ENCODE assay signal across 27 mouse cellular contexts in the genomic region with DNA sequence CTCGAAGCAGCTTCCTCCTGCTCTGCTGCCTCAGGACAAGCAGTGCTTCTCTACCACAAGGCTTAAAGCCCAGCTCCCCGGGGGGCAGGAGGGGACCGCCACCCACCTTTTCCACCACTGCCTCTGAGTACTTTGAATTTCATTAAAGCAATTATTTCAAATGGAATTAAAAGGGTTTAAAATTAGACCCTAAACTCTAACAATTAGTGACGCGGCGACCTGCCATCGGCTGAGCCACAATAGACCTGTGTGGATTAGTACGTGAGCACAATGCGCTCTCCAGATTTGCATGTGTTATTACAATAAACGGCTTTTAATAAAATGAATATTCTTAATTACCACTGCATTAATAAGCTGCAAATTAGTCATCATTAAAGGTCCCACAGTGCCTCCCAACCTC.
DNase-seq lines count a peak whose midpoint lies in the region; ATAC-seq and TF ChIP-seq lines count a peak whose summit lies in the region.
"Had no signal": no experiment of that assay in that cellular context is flagged by ENCODE, and none has a peak within 500 bp of the region (broad histone marks: within the 10 kb centered on the region; RNA-seq: fewer than 3 reads in every experiment).

No protein-coding gene starts in this region.

- TF ChIP-seq CTCF in heart, adult 2 months (IDR thresholded peaks at IDR 0.05), result no peak
- no peak for TF ChIP-seq CTCF in brain, embryonic 14.5 days (IDR thresholded peaks at IDR 0.05; ENCODE audit: borderline replicate concordance, extremely low read depth, insufficient read depth, insufficient read length)

- no peak overlapping the region for H3K27ac ChIP-seq in forebrain, embryonic 14.5 days (ENCODE audit: low read depth, low read length)
- no peak overlapping the region for H3K27ac ChIP-seq in forebrain, embryonic 12.5 days
- H3K27ac ChIP-seq in heart, adult 2 months, result no peak overlapping the region
- H3K27ac ChIP-seq in midbrain, embryonic 14.5 days (replicated peaks; ENCODE audit: low read depth, low read length), result no peak overlapping the region
- H3K27ac ChIP-seq in midbrain, embryonic 13.5 days, result no peak overlapping the region
- H3K27ac ChIP-seq: embryonic facial prominence, embryonic 13.5 days; embryonic facial prominence, embryonic 15.5 days; forebrain, embryonic 10.5 days; forebrain, embryonic 15.5 days had no signal

- no peaks in the 10 kb centered on the region for H3K79me2 ChIP-seq in heart, adult 2 months (replicated peaks; ENCODE audit: control insufficient read depth, insufficient read depth, low read length)

- ATAC-seq in forebrain, embryonic 14.5 days, result peak; percentile 46; the same call in 1 of the 2 replicates
- no peak for ATAC-seq in forebrain, embryonic 12.5 days (ENCODE audit: low FRiP score)
- ATAC-seq in midbrain, embryonic 14.5 days (ENCODE audit: low FRiP score, low TSS enrichment), result no peak
- no peak for ATAC-seq in midbrain, embryonic 13.5 days
- ATAC-seq: activated CD4-positive, CD25-positive, alpha-beta regulatory T cell, adult 4 months; CD4-positive, CD25-positive, alpha-beta regulatory T cell, adult 4 months; forebrain, embryonic 15.5 days; Patski had no signal

- no peak for TF ChIP-seq POLR2A in heart, adult 2 months (IDR thresholded peaks at IDR 0.05; ENCODE audit: insufficient read depth, low read depth, low read length)
- no peak for TF ChIP-seq POLR2A in brain, embryonic 14.5 days (IDR thresholded peaks at IDR 0.05; ENCODE audit: borderline replicate concordance, extremely low read depth, insufficient read depth, insufficient read length, poor library complexity, severe bottlenecking)

- H3K4me2 ChIP-seq in forebrain, embryonic 14.5 days (ENCODE audit: low read length), result no peak overlapping the region
- no peak overlapping the region for H3K4me2 ChIP-seq in forebrain, embryonic 12.5 days
- no peak overlapping the region for H3K4me2 ChIP-seq in midbrain, embryonic 14.5 days (ENCODE audit: low read length)
- no peak overlapping the region for H3K4me2 ChIP-seq in midbrain, embryonic 13.5 days (replicated peaks)
- H3K4me2 ChIP-seq: embryonic facial prominence, embryonic 13.5 days; embryonic facial prominence, embryonic 15.5 days; forebrain, embryonic 15.5 days had no signal

- H3K36me3 ChIP-seq in forebrain, embryonic 14.5 days (ENCODE audit: control insufficient read depth, insufficient read depth, low read length), result no peaks in the 10 kb centered on the region
- H3K36me3 ChIP-seq in forebrain, embryonic 12.5 days (replicated peaks), result no peaks in the 10 kb centered on the region
- no peaks in the 10 kb centered on the region for H3K36me3 ChIP-seq in heart, adult 2 months (ENCODE audit: control insufficient read depth, insufficient read depth, low read length)
- H3K36me3 ChIP-seq in midbrain, embryonic 14.5 days (ENCODE audit: control insufficient read depth, insufficient read depth, low read length), result no peaks in the 10 kb centered on the region
- H3K36me3 ChIP-seq in midbrain, embryonic 13.5 days, result no peaks in the 10 kb centered on the region
- H3K36me3 ChIP-seq: embryonic facial prominence, embryonic 13.5 days; embryonic facial prominence, embryonic 15.5 days; forebrain, embryonic 10.5 days; forebrain, embryonic 15.5 days; G1E had no signal

- intact Hi-C loops in heart, adult 2 months (cut with DNase I), result no loop called here

- no peak for DNase-seq in forebrain, embryonic 14.5 days (ENCODE audit: low spot score)
- DNase-seq in heart, adult 11 months, result peak; percentile 45
- DNase-seq in heart, adult 2 months, result no peak
- peak; percentile 35 for DNase-seq in midbrain, embryonic 14.5 days
- peak; percentile 50 for DNase-seq in brain, embryonic 14.5 days (ENCODE audit: low read depth)
- DNase-seq: adrenal gland, adult 8-10 months; adrenal gland, postnatal 14 days; adrenal gland, postnatal 36 days; B cell, adult 2 months; cerebellum, adult 11 months; cerebellum, adult 18-20 months; cerebellum, adult 8-10 months; cerebellum, adult 9-11 months; cerebellum, postnatal 14 days; cerebellum, postnatal 36 days; embryo, embryonic 11 days had no signal

- TF ChIP-seq EP300 in heart, adult 2 months (IDR thresholded peaks at IDR 0.05; ENCODE audit: insufficient read depth, low read depth, low read length), result no peak

- no peaks in the 10 kb centered on the region for H3K27me3 ChIP-seq in forebrain, embryonic 14.5 days (replicated peaks; ENCODE audit: control insufficient read depth, insufficient read depth, low read length)
- H3K27me3 ChIP-seq in forebrain, embryonic 12.5 days, result peaks cover 35% of the 10 kb centered on the region
- H3K27me3 ChIP-seq in heart, adult 2 months (ENCODE audit: control insufficient read depth, insufficient read depth, low read length), result no peaks in the 10 kb centered on the region
- no peaks in the 10 kb centered on the region for H3K27me3 ChIP-seq in midbrain, embryonic 14.5 days (ENCODE audit: control insufficient read depth, insufficient read depth, low read length)
- H3K27me3 ChIP-seq in midbrain, embryonic 13.5 days, result peaks cover 2% of the 10 kb centered on the region; the same call in 1 of the 2 replicates
- H3K27me3 ChIP-seq: embryonic facial prominence, embryonic 13.5 days; embryonic facial prominence, embryonic 15.5 days; forebrain, embryonic 15.5 days; Patski had no signal

- 19% methylated on average over 10 of the region's 10 CpGs for WGBS in forebrain, embryonic 14.5 days
- WGBS in forebrain, embryonic 12.5 days, result 35% methylated on average over 10 of the region's 10 CpGs
- WGBS in heart, adult 2 months, result 81% methylated on average over 10 of the region's 10 CpGs
- WGBS in midbrain, embryonic 14.5 days, result 49% methylated on average over 10 of the region's 10 CpGs
- 54% methylated on average over 10 of the region's 10 CpGs for WGBS in midbrain, embryonic 13.5 days

- H3K9ac ChIP-seq in forebrain, embryonic 14.5 days (ENCODE audit: low read length), result no peak overlapping the region
- H3K9ac ChIP-seq in forebrain, embryonic 12.5 days, result no peak overlapping the region
- H3K9ac ChIP-seq in heart, adult 2 months (ENCODE audit: low read depth, low read length), result no peak overlapping the region
- H3K9ac ChIP-seq in midbrain, embryonic 14.5 days (replicated peaks; ENCODE audit: low read length), result no peak overlapping the region
- no peak overlapping the region for H3K9ac ChIP-seq in midbrain, embryonic 13.5 days (replicated peaks)
- H3K9ac ChIP-seq: embryonic facial prominence, embryonic 13.5 days; embryonic facial prominence, embryonic 15.5 days; forebrain, embryonic 15.5 days had no signal

- H3K4me1 ChIP-seq in forebrain, embryonic 14.5 days (ENCODE audit: control insufficient read depth, insufficient read depth, low read length), result peaks cover 5% of the 10 kb centered on the region; the same call in 1 of the 2 replicates
- peaks cover 8% of the 10 kb centered on the region; the same call in 1 of the 2 replicates for H3K4me1 ChIP-seq in forebrain, embryonic 12.5 days
- no peaks in the 10 kb centered on the region for H3K4me1 ChIP-seq in heart, adult 2 months (ENCODE audit: control insufficient read depth, insufficient read depth, low read length)
- no peaks in the 10 kb centered on the region for H3K4me1 ChIP-seq in midbrain, embryonic 14.5 days (ENCODE audit: control insufficient read depth, insufficient read depth, low read length)
- peaks cover 5% of the 10 kb centered on the region for H3K4me1 ChIP-seq in midbrain, embryonic 13.5 days (replicated peaks)
- H3K4me1 ChIP-seq: embryonic facial prominence, embryonic 13.5 days; embryonic facial prominence, embryonic 15.5 days had no signal

- H3K4me3 ChIP-seq in forebrain, embryonic 14.5 days (ENCODE audit: low read depth, low read length), result no peak overlapping the region
- H3K4me3 ChIP-seq in forebrain, embryonic 12.5 days (replicated peaks), result no peak overlapping the region
- no peak overlapping the region for H3K4me3 ChIP-seq in heart, adult 2 months
- no peak overlapping the region for H3K4me3 ChIP-seq in midbrain, embryonic 14.5 days (replicated peaks; ENCODE audit: low read depth, low read length)
- H3K4me3 ChIP-seq in midbrain, embryonic 13.5 days (replicated peaks), result no peak overlapping the region
- H3K4me3 ChIP-seq: embryonic facial prominence, embryonic 13.5 days; embryonic facial prominence, embryonic 15.5 days; erythroblast, embryonic 14.5 days; forebrain, embryonic 10.5 days; forebrain, embryonic 15.5 days had no signal

- no peaks in the 10 kb centered on the region for H3K9me3 ChIP-seq in forebrain, embryonic 14.5 days (replicated peaks; ENCODE audit: control insufficient read depth, low read length)
- H3K9me3 ChIP-seq in forebrain, embryonic 12.5 days, result no peaks in the 10 kb centered on the region
- H3K9me3 ChIP-seq in midbrain, embryonic 14.5 days (ENCODE audit: control insufficient read depth, low read length), result no peaks in the 10 kb centered on the region
- H3K9me3 ChIP-seq in midbrain, embryonic 13.5 days, result peaks cover 3% of the 10 kb centered on the region; the same call in 1 of the 2 replicates
- H3K9me3 ChIP-seq: embryonic facial prominence, embryonic 13.5 days; embryonic facial prominence, embryonic 15.5 days; forebrain, embryonic 10.5 days; forebrain, embryonic 15.5 days; G1E had no signal

Comparison
In these comparisons a context has a peak if more than half of its experiments do, and no peak if none do; other contexts are left out.
1. DNase-seq: peak in heart, adult 11 months (single experiment), midbrain, embryonic 14.5 days (single experiment) and brain, embryonic 14.5 days (single experiment); none in forebrain, embryonic 14.5 days (single experiment) and heart, adult 2 months (0 of 2).